Mouse (Mus musculus): ENCODE results near the gene Ceacam16. TPM values are rescaled to one million over a fixed set of nuclear protein-coding genes. Genes with fewer than 3 reads are reported as not detected.

The Ceacam16 gene
- total and polyA plus RNA-seq, 3 experiments = 0.12 to 0.18 TPM; not detected in 1

- Histone ChIP-seq H3K4me1 (ENCODE audit: control insufficient read depth in 1 of 2, insufficient read depth in 2 of 2, low read length in 2 of 2) (no peaks in the 10 kb centered on the region), H3K27ac (ENCODE audit: control insufficient read depth, low read depth, low read length) (no peak overlapping the region), H3K27me3 (ENCODE audit: control insufficient read depth in 1 of 2, insufficient read depth in 2 of 2, low read length in 2 of 2) (no peaks in the 10 kb centered on the region), H3K9me3 (replicated peaks; ENCODE audit: insufficient read depth, low read length) (no peaks in the 10 kb centered on the region), H3K9ac (ENCODE audit: control insufficient read depth, low read depth, low read length, poor library complexity, severe bottlenecking) (no peak overlapping the region), H3K36me3 (ENCODE audit: control insufficient read depth in 1 of 2, insufficient read depth in 2 of 2, low read length in 2 of 2) (no peaks in the 10 kb centered on the region), H3K4me3 (ENCODE audit: control insufficient read depth in 1 of 2, insufficient read depth in 1 of 2, low read depth in 2 of 2, low read length in 2 of 2) (no peak overlapping the region), H3K79me2 (ENCODE audit: control insufficient read depth, insufficient read depth, low read length, poor library complexity) (no peaks in the 10 kb centered on the region)
- DNase-seq (ENCODE audit: low read depth, low spot score) = no peak
- TF ChIP-seq TBP (IDR thresholded peaks at IDR 0.05; ENCODE audit: low read depth, low read length) (no peak), ZMIZ1 (IDR thresholded peaks at IDR 0.05; ENCODE audit: low read depth, low read length) (no peak), USF2 (IDR thresholded peaks at IDR 0.05; ENCODE audit: borderline replicate concordance in 1 of 2, insufficient read depth in 1 of 2, low read depth in 1 of 2, low read length in 2 of 2) (no peak), NELFE (IDR thresholded peaks at IDR 0.05; ENCODE audit: low read depth, low read length) (no peak), POLR2AphosphoS2 (IDR thresholded peaks at IDR 0.05; ENCODE audit: low read length) (no peak), NRF1 (IDR thresholded peaks at IDR 0.05; ENCODE audit: insufficient read depth, low read depth, low read length, poor library complexity, severe bottlenecking) (no peak), MYB (IDR thresholded peaks at IDR 0.05; ENCODE audit: low read depth, low read length) (no peak), POLR2A (IDR thresholded peaks at IDR 0.05; ENCODE audit: control insufficient read depth in 1 of 2, insufficient read depth in 1 of 2, low read depth in 1 of 2, low read length in 2 of 2, poor library complexity in 1 of 2) (no peak), MYC (IDR thresholded peaks at IDR 0.05; ENCODE audit: low read depth, low read length) (no peak), GATA1 (IDR thresholded peaks at IDR 0.05; ENCODE audit: low read depth, low read length) (no peak), ELF1 (IDR thresholded peaks at IDR 0.05; ENCODE audit: low read depth, low read length) (no peak)
Measured at GRCm38 (mm10) chr7:19853526-19853925, 7.6 kb downstream of the Ceacam16 start.

- Histone ChIP-seq H3K36me3 (ENCODE audit: control insufficient read depth in 1 of 2, insufficient read depth in 2 of 2, low read length in 2 of 2) (no peaks in the 10 kb centered on the region), H3K79me2 (ENCODE audit: control insufficient read depth, insufficient read depth, low read length, poor library complexity) (no peaks in the 10 kb centered on the region), H3K9me3 (replicated peaks; ENCODE audit: insufficient read depth, low read length) (no peaks in the 10 kb centered on the region), H3K4me1 (ENCODE audit: control insufficient read depth in 1 of 2, insufficient read depth in 2 of 2, low read length in 2 of 2) (no peaks in the 10 kb centered on the region), H3K27me3 (ENCODE audit: control insufficient read depth in 1 of 2, insufficient read depth in 2 of 2, low read length in 2 of 2) (no peaks in the 10 kb centered on the region), H3K4me3 (ENCODE audit: control insufficient read depth in 1 of 2, insufficient read depth in 1 of 2, low read depth in 2 of 2, low read length in 2 of 2) (no peak within 1 kb of the TSS; a peak in 1 of 4 replicates), H3K9ac (ENCODE audit: control insufficient read depth, low read depth, low read length, poor library complexity, severe bottlenecking) (no peak within 1 kb of the TSS), H3K27ac (ENCODE audit: control insufficient read depth, low read depth, low read length) (no peak within 1 kb of the TSS)
- no peak for DNase-seq (ENCODE audit: low read depth, low spot score)
- TF ChIP-seq MAZ (IDR thresholded peaks at IDR 0.05; ENCODE audit: low read depth, low read length) (no peak), JUND (IDR thresholded peaks at IDR 0.05; ENCODE audit: low read depth, low read length) (no peak), E2F4 (IDR thresholded peaks at IDR 0.05; ENCODE audit: borderline replicate concordance, low read depth, low read length) (no peak), CHD1 (IDR thresholded peaks at IDR 0.05; ENCODE audit: low read depth, low read length) (no peak), POLR2A (IDR thresholded peaks at IDR 0.05; ENCODE audit: control insufficient read depth in 1 of 2, insufficient read depth in 1 of 2, low read depth in 1 of 2, low read length in 2 of 2, poor library complexity in 1 of 2) (no peak), MEF2A (IDR thresholded peaks at IDR 0.05; ENCODE audit: extremely low read depth, insufficient replicate concordance, low read depth, low read length, poor library complexity, severe bottlenecking) (no peak), KAT2A (conservative IDR thresholded peaks at IDR 0.05; ENCODE audit: low read depth, low read length) (no peak), MXI1 (IDR thresholded peaks at IDR 0.05; ENCODE audit: low read depth, low read length) (no peak), TCF12 (IDR thresholded peaks at IDR 0.05; ENCODE audit: low read depth, low read length) (no peak), ELF1 (IDR thresholded peaks at IDR 0.05; ENCODE audit: low read depth, low read length) (no peak), SIN3A (IDR thresholded peaks at IDR 0.05; ENCODE audit: low read length) (no peak), USF2 (IDR thresholded peaks at IDR 0.05; ENCODE audit: borderline replicate concordance in 1 of 2, insufficient read depth in 1 of 2, low read depth in 1 of 2, low read length in 2 of 2) (no peak), ETS1 (IDR thresholded peaks at IDR 0.05; ENCODE audit: low read depth, low read length) (no peak), TBP (IDR thresholded peaks at IDR 0.05; ENCODE audit: low read depth, low read length) (no peak), MAFK (IDR thresholded peaks at IDR 0.05; ENCODE audit: borderline replicate concordance, low read depth, low read length) (no peak), MYC (IDR thresholded peaks at IDR 0.05; ENCODE audit: low read depth, low read length) (no peak), GATA1 (IDR thresholded peaks at IDR 0.05; ENCODE audit: low read depth, low read length) (no peak), ZMIZ1 (IDR thresholded peaks at IDR 0.05; ENCODE audit: low read depth, low read length) (no peak), POLR2AphosphoS2 (IDR thresholded peaks at IDR 0.05; ENCODE audit: low read length) (no peak)
Measured at GRCm38 (mm10) chr7:19851858-19852570, 9.1 kb downstream of the Ceacam16 start, which contains the start of gene Gm19345. TSS of gene Gm19345 (plus strand) at chr7:19852003.
